Mouse (Mus musculus) frontal cortex, postnatal 14 days (tissue): ENCODE data around the gene Chm.
A peak's percentile ranks its signal among the peaks of the same experiment; 100 is the strongest.
"Not testable (repeated sequence)": the region's sequence is repeated elsewhere in the genome, so short reads cannot be mapped to it uniquely, and the experiment has no call there.

ENCODE experiments used
- DNase-seq, 2 experiments: peaks; one replicate each; pipeline ENCODE4 v3.0.0; 2022; ENCODE audit warnings: low spot score in 2 of 2

The Chm gene

DNA sequence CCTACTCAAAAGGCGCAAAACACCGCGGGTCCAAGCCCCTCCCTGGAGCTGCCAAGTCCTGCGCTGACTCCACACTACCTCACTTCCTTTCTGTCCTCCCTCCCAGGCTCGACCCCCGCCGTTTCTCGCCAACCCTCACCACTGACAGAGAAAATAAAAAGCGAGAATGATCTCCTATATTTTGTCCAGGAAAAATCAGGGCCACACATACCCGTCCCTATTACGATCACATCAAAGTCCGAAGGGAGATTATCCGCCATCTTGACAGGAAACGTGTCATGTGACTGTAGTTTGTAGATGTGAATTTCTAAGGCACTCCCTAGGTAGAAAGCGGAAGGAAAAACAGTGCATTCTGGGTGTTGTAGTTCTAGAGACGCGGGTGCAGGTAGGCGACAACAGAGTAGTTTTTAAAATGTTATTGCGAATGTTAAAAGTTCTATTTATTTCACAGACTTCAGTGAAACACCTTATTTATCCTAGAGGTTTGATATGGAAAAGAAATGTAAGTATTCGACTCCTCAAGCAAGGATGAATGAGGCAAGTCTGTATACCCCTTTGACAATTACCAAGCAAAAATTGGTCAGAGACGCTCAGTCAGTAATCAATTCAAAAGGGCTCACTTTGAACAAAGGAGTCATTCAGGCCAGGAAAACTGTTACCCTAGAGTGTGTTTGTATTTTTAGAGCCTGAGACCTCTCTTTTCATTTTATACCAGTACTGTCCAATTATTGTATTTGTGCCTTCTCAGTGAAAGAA lies at the start of gene Chm:
Gene Chm, minus strand, starts transcription at position 288 of the 756 bp plus-strand sequence.
- peak; percentile 14 to 40 for DNase-seq

GRCm38 (mm10) chrX:113193901-113194300 lies 8.6 kb upstream of the Chm start:
- DNase-seq: no peak

- DNase-seq: no peak
Measured at GRCm38 (mm10) chrX:113184569-113185229, 618 bp downstream of the Chm start.

DNA sequence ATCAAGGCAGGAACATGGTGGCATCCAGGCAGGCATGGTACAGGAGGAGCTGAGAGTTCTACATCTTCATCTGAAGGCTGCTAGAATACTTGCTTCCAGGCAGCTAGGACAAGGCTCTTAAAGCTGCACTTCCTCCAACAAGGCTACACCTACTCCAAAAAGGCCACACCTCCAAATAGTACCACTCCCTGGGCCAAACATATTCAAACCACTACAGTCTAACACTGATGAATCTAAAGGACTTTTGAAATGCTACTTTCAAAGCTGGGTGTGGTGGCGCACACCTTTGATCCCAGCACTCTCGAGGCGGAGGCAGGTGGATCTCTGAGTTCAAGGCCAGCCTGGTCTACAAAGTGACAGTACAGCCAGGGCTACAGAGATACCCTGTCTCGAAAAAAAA lies 4.5 kb downstream of the Chm start:
- DNase-seq: not testable (repeated sequence)

DNA sequence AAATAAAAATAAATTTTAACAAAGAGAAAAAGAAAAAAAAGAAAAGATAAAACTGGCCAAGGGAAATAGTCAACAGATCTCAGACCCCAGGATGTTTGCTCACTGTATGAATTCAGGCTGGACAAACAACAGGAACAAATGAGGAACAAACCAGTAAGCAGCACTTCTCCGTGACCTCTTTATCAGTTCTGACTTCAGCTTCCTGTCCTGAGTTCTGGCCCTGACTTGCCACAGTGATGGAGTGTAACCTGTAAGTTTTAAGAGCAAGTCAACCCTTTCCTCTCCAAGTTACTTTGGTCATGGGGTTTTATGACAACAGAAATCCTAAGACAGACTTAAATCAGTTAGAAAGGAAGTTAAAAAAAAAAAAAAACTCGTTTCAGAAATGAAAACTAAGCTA lies 12.6 kb downstream of the Chm start:
- no peak for DNase-seq

DNA sequence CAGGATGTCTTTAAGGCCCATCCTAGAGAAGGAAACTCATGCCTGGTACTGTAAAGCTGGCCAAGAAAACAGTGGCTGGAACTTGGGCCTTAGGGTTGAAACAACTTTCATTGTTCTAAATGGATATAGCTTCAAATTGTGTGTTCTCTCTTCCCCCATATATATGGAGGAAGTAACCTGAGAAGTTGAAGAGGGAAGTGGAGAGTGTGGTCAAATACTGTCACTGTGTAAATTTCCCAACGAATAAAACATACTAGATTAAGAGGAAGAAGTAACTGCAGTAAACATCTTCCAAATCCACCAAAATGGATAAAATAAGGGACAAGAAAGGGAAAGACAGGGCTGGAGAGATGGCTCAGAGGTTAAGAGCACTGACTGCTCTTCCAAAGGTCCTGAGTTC lies 13.0 kb downstream of the Chm start:
- no peak for DNase-seq

DNA sequence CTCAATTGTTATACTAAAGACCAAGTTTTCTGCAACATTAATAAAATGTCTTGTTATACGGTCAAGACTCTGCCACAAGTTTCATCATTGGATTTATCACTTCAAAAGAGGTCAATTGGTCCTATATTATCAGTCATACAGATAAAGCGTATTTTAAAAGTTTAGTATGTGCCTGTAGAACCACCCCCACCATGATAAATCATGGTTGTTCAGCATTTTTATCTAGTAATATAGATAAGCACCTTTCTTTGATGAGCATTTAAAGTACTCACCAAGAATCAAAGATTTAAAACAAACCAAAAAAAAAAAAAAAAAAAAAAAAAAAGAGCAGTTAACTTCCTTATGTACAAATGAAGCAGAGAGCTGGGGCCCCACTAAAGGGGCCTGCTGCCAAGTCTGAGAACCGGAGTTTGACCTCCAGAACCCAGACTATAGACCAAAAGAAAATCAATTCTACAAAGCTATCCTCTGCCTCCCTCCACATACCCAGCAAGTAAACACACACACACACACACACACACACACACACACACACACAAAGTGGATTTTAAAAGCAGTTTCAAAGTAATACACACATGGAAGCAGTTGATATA lies 25.0 kb downstream of the Chm start:
- DNase-seq: no peak

- no peak for DNase-seq
Measured at GRCm38 (mm10) chrX:113084171-113084570, 101.1 kb downstream of the Chm start.

- no peak for DNase-seq
Measured at GRCm38 (mm10) chrX:113076053-113076452, 109.3 kb downstream of the Chm start.

GRCm38 (mm10) chrX:113074823-113075222 lies 110.5 kb downstream of the Chm start:
- DNase-seq: no peak

DNA sequence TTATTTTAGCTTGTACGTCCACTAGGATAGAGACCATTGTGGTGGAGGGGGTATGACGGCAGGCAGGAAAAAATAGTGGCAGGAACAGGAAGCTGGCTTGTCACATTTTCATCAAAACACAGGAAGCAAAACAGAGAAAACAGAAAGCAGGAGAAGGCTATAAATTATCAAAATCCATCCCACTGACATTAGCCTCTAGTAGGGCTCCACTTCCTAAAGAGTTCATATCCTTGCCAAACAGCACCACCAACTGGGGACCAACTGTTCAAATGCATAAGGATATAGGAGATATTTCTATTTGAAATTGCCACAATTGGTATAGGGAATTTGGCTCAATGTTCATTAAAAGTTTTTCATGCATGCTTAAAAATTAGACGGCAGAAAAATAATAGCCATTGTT lies 181.7 kb downstream of the Chm start:
- no peak for DNase-seq

- DNase-seq: no peak
Measured at GRCm38 (mm10) chrX:113002192-113002591, 183.1 kb downstream of the Chm start.
